Mouse (Mus musculus) spleen, postnatal 4 days (tissue): ENCODE data around the gene Hectd1.

ENCODE experiments used
- DNase-seq, 2 experiments: peaks; one replicate each; pipeline ENCODE4 v3.0.0; 2022; ENCODE audit warnings: low spot score in 2 of 2

Gene Hectd1

GRCm38 (mm10) chr12:51843576-51844520, 14.5 kb upstream of the Hectd1 start:
- DNase-seq, result no peak

- DNase-seq, result no peak
Measured at GRCm38 (mm10) chr12:51842081-51842864, 12.9 kb upstream of the Hectd1 start.

- no peak for DNase-seq
Measured at GRCm38 (mm10) chr12:51839856-51840255, 10.5 kb upstream of the Hectd1 start.

- no peak for DNase-seq
Measured at GRCm38 (mm10) chr12:51835219-51835618, 5.9 kb upstream of the Hectd1 start.

GRCm38 (mm10) chr12:51831931-51832330, 2.6 kb upstream of the Hectd1 start:
- DNase-seq, result no peak

GRCm38 (mm10) chr12:51831296-51831695, 2.0 kb upstream of the Hectd1 start:
- no peak for DNase-seq

GRCm38 (mm10) chr12:51830671-51831070, 1.3 kb upstream of the Hectd1 start:
- no peak for DNase-seq

GRCm38 (mm10) chr12:51830077-51830402, 704 bp upstream of the Hectd1 start:
- DNase-seq, result no peak

GRCm38 (mm10) chr12:51828716-51829289, 533 bp downstream of the Hectd1 start:
- peak; percentile 72 to 87 for DNase-seq

- no peak for DNase-seq
Measured at GRCm38 (mm10) chr12:51827958-51828650, 1.2 kb downstream of the Hectd1 start.

- DNase-seq, result peak in 1 of 2 experiments; percentile 29
Measured at GRCm38 (mm10) chr12:51825338-51825737, 4.0 kb downstream of the Hectd1 start.

- no peak for DNase-seq
Measured at GRCm38 (mm10) chr12:51823311-51823710, 6.0 kb downstream of the Hectd1 start.

- no peak for DNase-seq
Measured at GRCm38 (mm10) chr12:51822861-51823260, 6.5 kb downstream of the Hectd1 start.

GRCm38 (mm10) chr12:51822236-51822635, 7.1 kb downstream of the Hectd1 start:
- DNase-seq, result no peak

GRCm38 (mm10) chr12:51821256-51821655, 8.1 kb downstream of the Hectd1 start:
- DNase-seq, result peak in 1 of 2 experiments; percentile 51

GRCm38 (mm10) chr12:51819951-51820498, 9.3 kb downstream of the Hectd1 start:
- DNase-seq, result no peak

- DNase-seq, result no peak
Measured at GRCm38 (mm10) chr12:51817815-51818613, 11.3 kb downstream of the Hectd1 start.

GRCm38 (mm10) chr12:51811388-51812140, 17.8 kb downstream of the Hectd1 start:
- no peak for DNase-seq

- no peak for DNase-seq
Measured at GRCm38 (mm10) chr12:51810564-51810963, 18.8 kb downstream of the Hectd1 start.

GRCm38 (mm10) chr12:51784842-51785241, 44.5 kb downstream of the Hectd1 start:
- DNase-seq, result peak in 1 of 2 experiments; percentile 35
